Mouse (Mus musculus) olfactory bulb, adult 2 months (tissue): Measurements from ENCODE around the gene Col8a2. TPM values are rescaled to one million over a fixed set of nuclear protein-coding genes. Genes with fewer than 3 reads are reported as not detected.

Experiments
- H3K27ac ChIP-seq: fragments of 200-500 bp; 2 replicates; pipeline ENCODE4 v1.5.1; 2012; ENCODE audit warnings: low read depth, low read length; ENCODE audit not compliant: insufficient read depth
- H3K4me1 ChIP-seq: fragments of 200-500 bp; 2 replicates; pipeline ENCODE4 v1.6.1; 2012; ENCODE audit warnings: low read length; ENCODE audit not compliant: control insufficient read depth, insufficient read depth
- H3K4me3 ChIP-seq: fragments of 200-500 bp; 2 replicates; pipeline ENCODE4 v1.5.1; 2012; ENCODE audit warnings: mild to moderate bottlenecking, low read depth, low read length, moderate library complexity; ENCODE audit not compliant: insufficient read depth
- CTCF ChIP-seq: fragments of 200-500 bp; IDR thresholded peaks from 2 replicates; pipeline ENCODE4 v1.5.1; 2012; ENCODE audit warnings: low read depth, mild to moderate bottlenecking, low read length, moderate library complexity; ENCODE audit not compliant: insufficient read depth
- POLR2A ChIP-seq: fragments of 200-500 bp; IDR thresholded peaks from 2 replicates; pipeline ENCODE4 v1.6.1; 2012; ENCODE audit warnings: mild to moderate bottlenecking, low read depth, low read length, moderate library complexity; ENCODE audit not compliant: insufficient read depth
- WGBS: fragments of 180-500 bp; shearing (Covaris S2); methylation state at CpG from one replicate; pipeline ENCODE4 v1.1.7; 2018; 5-methylcytosine and 5-hydroxymethylcytosine counted together
- polyA plus RNA-seq: library from polyadenylated mRNA; stranded (reverse); fragments of >200 nt; gene quantifications from 2 replicates; pipeline ENCODE4 v1.2.4, GENCODE M21; 2012; ENCODE audit warnings: low replicate concordance; ENCODE audit not compliant: missing spikeins, insufficient read depth, insufficient read length

The Col8a2 gene
- polyA plus RNA-seq, 1 experiment = not detected

DNA sequence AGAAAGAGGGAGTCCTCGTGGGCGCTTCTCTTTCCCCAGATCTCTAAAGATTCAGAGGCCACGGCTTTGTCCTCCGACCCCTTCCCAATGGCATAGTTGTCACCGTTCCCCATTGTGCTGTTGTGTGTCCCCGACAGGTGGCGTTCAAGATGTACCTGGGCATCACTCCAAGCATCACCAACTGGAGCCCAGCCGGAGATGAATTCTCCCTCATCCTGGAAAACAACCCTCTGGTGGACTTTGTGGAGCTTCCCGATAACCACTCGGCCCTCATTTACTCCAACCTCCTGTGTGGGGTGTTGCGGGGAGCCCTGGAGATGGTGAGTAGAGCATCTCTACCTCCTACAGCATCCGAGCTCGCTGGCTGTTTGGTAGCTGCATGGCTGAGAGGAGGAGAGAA is 12.8 kb upstream of the Col8a2 start:
- Histone ChIP-seq H3K4me3 (no peak overlapping the region), H3K4me1 (peaks cover 4% of the 10 kb centered on the region; the same call in 1 of the 2 replicates), H3K27ac (no peak overlapping the region)
- TF ChIP-seq POLR2A = no peak
- TF ChIP-seq CTCF = no peak
- WGBS = 79% methylated on average over 13 of the region's 13 CpGs

DNA sequence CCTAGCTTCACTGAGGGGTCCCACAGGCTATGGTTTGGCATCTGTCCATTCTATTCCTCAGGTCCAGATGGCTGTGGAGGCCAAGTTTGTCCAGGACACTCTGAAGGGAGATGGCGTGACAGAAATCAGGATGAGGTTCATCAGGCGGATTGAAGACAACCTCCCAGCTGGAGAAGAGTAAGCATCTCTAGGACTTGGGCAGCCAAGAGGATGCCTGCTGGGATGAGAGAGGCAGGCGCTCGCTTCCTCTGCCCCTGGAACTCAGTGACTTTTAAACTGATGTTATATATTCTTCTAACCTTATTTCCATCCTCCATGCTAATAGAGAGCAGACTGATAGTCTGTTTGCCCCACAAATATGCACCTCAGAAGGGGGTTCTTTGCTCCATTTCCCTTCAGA is 11.5 kb upstream of the Col8a2 start:
- WGBS = 82% methylated on average over 4 of the region's 4 CpGs
- H3K4me3 ChIP-seq = no peak overlapping the region
- peaks cover 4% of the 10 kb centered on the region; the same call in 1 of the 2 replicates for H3K4me1 ChIP-seq
- no peak overlapping the region for H3K27ac ChIP-seq
- TF ChIP-seq POLR2A (no peak), CTCF (no peak)

DNA sequence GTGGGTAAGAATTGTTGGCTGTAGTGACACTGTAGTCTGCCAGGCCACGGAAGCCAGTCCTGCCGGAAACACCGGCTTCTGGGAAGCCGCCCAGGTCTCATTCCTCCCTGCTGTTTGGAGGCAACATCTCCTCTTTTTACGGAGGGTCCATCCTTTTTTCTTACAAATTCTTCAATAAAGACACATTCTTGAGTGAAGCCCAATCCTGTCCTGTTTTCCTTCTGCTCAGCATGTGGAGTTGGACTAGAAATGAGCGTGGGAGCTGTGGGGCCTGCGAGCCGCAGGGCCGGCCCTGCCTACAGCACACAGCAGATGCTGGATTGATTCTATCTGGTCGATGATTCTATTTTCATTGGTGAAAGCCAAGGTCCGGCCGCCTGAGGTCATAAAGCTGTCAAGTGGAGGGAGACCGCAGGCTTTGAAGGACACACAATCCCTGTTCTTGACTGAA is 10.9 kb upstream of the Col8a2 start:
- TF ChIP-seq POLR2A (no peak), CTCF (no peak)
- H3K27ac ChIP-seq = no peak overlapping the region
- 72% methylated on average over 13 of the region's 13 CpGs for WGBS
- H3K4me3 ChIP-seq = no peak overlapping the region
- peaks cover 4% of the 10 kb centered on the region; the same call in 1 of the 2 replicates for H3K4me1 ChIP-seq

DNA sequence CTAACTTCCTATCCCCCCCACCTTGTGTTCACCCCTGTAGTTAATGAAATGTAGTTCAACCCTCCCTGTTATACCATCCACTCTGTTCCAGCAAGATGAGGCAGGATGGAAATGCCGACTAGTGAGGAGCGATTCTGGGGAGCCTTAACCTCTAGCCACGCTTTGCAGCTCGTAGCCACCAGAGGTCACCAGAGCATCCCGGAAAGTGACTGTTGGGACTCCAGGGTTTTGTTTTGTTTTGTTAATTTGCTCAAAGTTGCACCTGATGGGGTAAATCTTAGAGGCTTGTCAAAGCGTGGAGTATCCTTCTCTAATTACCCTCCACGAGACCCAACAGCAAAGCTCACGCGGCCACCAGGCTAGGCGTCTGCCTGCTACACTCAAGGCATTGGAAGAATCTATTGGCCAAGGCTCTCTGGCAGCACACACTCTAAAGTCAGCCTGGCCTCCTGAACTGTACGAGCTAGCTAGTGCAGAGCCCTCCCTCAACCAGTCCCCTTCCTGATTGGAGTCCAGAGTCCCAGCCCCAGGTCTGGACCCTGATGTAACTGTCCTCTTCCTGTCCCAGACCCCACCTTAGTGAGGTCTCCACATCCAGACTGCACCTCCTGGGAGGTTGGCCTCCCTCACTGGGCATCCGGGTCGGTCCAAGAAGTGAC is 8.6 kb upstream of the Col8a2 start:
- peaks cover 4% of the 10 kb centered on the region; the same call in 1 of the 2 replicates for H3K4me1 ChIP-seq
- WGBS = 12% methylated on average over 13 of the region's 13 CpGs
- H3K4me3 ChIP-seq = no peak overlapping the region
- H3K27ac ChIP-seq = no peak overlapping the region
- TF ChIP-seq POLR2A (no peak), CTCF (peak; percentile 45; the same call in 1 of the 2 replicates)

DNA sequence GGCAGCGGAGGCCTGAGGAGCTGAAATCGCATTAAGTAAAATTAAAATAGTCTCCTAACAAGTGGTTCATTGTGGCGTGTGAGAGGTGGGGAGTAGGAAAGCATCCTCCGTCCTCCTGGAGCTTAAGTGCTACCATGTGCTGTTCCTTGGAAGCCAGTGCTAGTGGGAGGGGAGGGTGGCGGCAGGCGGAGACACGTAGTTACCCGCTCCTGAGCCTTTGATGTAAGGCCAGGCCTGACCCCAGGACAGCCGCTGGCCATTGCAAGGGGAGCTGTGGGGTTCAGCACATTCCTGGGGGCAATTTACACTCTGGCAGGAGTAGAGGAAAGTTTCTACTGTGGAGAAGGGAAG is 8.1 kb upstream of the Col8a2 start:
- Histone ChIP-seq H3K4me3 (no peak overlapping the region), H3K4me1 (peaks cover 4% of the 10 kb centered on the region; the same call in 1 of the 2 replicates), H3K27ac (no peak overlapping the region)
- WGBS = 39% methylated on average over 9 of the region's 9 CpGs
- TF ChIP-seq POLR2A (no peak), CTCF (no peak)

DNA sequence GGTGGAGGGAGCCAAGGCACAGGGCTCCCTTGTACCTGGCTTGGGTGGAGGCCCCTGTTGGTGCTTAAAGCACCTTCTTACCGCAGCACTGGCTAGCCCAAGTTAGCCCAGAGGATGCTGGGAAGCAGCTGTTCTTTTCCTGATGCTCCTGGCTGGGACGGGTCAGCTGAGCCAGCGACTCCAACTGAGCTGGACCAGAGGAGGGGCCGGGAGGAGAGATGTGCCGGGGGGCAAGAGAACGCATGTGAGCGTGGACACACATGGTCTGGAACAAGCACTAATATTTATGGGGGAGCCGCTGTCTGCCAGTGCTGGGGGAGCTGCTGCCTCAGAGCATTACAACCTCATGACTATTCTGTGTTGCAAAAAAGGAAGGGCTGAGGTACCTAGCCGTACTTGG is 7.6 kb upstream of the Col8a2 start:
- H3K27ac ChIP-seq = no peak overlapping the region
- TF ChIP-seq CTCF (no peak), POLR2A (no peak)
- H3K4me1 ChIP-seq = peaks cover 4% of the 10 kb centered on the region; the same call in 1 of the 2 replicates
- H3K4me3 ChIP-seq = no peak overlapping the region
- WGBS = 74% methylated on average over 9 of the region's 9 CpGs

DNA sequence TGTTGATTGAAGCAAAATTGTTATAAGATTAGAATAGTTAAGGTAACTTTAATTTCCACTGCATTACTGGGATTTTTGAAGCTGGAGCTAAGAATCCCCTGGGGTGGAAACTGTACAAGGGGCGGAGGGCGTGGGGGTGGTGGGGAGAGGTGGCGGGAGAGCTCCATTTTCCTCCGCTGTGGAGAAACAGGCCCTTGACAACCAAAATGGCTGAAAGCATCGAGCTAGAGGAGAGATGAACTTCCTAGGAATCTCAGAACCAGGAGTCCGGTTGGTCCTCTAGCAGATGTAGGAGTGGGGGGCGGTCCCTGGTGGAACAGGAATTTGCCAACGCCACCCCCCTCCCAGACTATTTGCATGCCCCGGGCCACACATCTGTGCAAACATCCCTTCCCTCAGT is 4.9 kb upstream of the Col8a2 start:
- 69% methylated on average over 9 of the region's 9 CpGs for WGBS
- H3K4me1 ChIP-seq = peaks cover 7% of the 10 kb centered on the region
- TF ChIP-seq CTCF (no peak), POLR2A (no peak)
- no peak overlapping the region for H3K4me3 ChIP-seq
- H3K27ac ChIP-seq = no peak overlapping the region

DNA sequence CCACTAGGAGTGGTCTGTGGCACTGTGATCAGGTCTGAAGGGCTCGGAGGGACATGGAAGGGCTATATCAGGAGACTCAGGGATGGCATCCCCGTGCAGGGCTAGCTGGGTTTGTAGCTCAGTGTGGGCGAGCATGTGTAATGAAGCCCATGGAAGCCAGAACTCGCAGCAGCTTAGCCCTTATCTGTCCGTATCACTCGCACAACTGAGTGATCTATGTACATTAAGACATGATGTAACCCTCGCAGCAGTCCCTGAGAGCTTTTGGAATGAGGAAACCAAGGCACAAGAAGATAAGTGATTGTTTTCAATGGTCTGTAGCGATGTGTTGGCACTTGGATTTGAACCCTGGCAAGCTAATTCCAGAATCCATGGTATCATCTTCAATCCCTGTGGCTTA is 3.0 kb upstream of the Col8a2 start:
- Histone ChIP-seq H3K4me3 (no peak overlapping the region), H3K4me1 (peaks cover 5% of the 10 kb centered on the region), H3K27ac (no peak overlapping the region)
- no peak for TF ChIP-seq CTCF
- 94% methylated on average over 8 of the region's 8 CpGs for WGBS

DNA sequence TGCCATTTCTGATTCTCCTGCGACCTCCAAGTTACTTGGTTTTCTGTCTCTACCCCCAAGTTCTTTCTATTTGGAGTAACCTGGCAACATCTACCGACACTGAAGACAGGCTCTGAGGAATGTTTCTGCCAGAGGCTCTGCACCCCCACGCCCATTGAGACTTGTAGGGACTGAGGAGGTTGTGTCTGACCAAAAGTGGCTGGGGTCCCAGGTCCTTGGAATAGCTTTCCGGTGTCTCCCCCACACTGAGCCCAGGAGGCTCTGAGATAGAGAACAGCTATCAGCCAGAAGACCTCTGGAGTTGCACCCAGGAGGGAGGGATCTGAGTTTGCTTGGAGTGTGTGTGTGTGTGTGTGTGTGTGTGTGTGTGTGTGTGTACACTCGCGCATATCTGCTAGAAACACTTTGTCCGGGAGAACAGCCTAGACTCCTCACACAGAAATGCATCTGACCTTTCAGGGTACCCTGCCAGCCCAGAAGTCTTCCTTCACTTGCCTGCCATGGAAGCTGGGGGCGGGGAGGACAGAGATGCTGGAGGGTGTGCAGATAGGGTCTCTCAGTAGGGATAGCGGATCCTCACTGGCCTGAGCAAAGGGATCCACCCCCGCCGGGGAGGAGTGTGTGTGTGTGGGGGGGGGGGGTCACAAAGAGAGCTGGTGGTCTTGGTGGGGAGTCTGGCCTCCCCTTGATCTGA is 856 bp downstream of the Col8a2 start:
- 32% methylated on average over 11 of the region's 11 CpGs for WGBS
- no peak overlapping the region for H3K4me3 ChIP-seq
- no peak for TF ChIP-seq POLR2A
- TF ChIP-seq CTCF = no peak
- no peak overlapping the region for H3K27ac ChIP-seq
- peaks cover 5% of the 10 kb centered on the region for H3K4me1 ChIP-seq
